Mouse (Mus musculus): ENCODE measurements around the gene Creb3l2. TPM values are rescaled to one million over a fixed set of nuclear protein-coding genes. Genes with fewer than 3 reads are reported as not detected.

The Creb3l2 gene
- polyA plus RNA-seq, 1 experiment from 2014 or later = 2.9 TPM

Other genes with a start within 250 kb of the Creb3l2 start
- gene Dgki, start 142.0 kb downstream of the Creb3l2 start, polyA plus RNA-seq (2015; fragmentation: Nextera tagmentation; extraction: Ambion mirVana) = 7.2 and 9.9 TPM in 2 replicates
- not detected in 2 replicates for gene Akr1d1, start 88.0 kb upstream of the Creb3l2 start, polyA plus RNA-seq (2015; fragmentation: Nextera tagmentation; extraction: Ambion mirVana)